Mouse (Mus musculus): ENCODE data around the gene Gm1113.

DNA sequence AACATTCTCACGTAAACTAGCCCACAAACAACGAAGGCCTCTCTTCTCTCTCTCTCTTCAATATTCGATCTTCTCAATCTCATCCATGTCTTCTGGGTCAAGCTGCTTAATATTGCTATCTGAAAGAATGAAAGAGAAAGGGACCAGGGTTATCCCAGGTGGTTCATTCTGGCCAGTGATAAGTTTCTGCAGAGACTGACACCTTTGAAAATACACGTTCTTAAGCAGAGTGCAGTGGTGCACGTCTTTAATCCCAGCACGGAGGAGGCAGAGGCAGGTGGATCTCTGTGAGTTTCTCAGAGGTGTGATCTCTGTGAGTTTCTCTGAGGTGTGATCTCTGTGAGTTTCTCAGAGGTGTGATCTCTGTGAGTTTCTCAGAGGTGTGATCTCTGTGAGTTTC lies 23.9 kb upstream of the Gm1113 start:
- TF ChIP-seq GATA1 (IDR thresholded peaks at IDR 0.05; ENCODE audit: borderline replicate concordance, low read length) (no peak), FLI1 (IDR thresholded peaks at IDR 0.05; ENCODE audit: low read length) (no peak)
